Mouse (Mus musculus) hindbrain, embryonic 12.5 days (tissue): ENCODE data around the gene Krtap19-5. TPM values are rescaled to one million over a fixed set of nuclear protein-coding genes. Genes with fewer than 3 reads are reported as not detected.

Source experiments
- polyA plus RNA-seq: library from polyadenylated mRNA; unstranded; fragments of >200 nt; fragmentation: Nextera tagmentation; extraction: Ambion mirVana; gene quantifications from 2 replicates; pipeline ENCODE4 v1.2.1, GENCODE M21; 2016

The Krtap19-5 gene
- polyA plus RNA-seq, 1 experiment from 2014 or later, result not detected

Other genes starting within 250 kb of the Krtap19-5 start
- gene Krtap26-1, start 248.7 kb downstream of the Krtap19-5 start, polyA plus RNA-seq, result not detected in 2 replicates
- not detected in 2 replicates for gene Krtap27-1, start 224.8 kb downstream of the Krtap19-5 start, polyA plus RNA-seq
- gene 2310061N02Rik, start 188.5 kb downstream of the Krtap19-5 start, polyA plus RNA-seq, result not detected in 2 replicates
- not detected in 2 replicates for gene Krtap13-1, start 167.6 kb downstream of the Krtap19-5 start, polyA plus RNA-seq
- not detected in 2 replicates for gene Krtap13, start 144.8 kb downstream of the Krtap19-5 start, polyA plus RNA-seq
- not detected in 2 replicates for gene 2310034C09Rik, start 137.6 kb downstream of the Krtap19-5 start, polyA plus RNA-seq
- gene 2310057N15Rik, start 122.3 kb downstream of the Krtap19-5 start, polyA plus RNA-seq, result not detected in 2 replicates
- not detected in 2 replicates for gene Gm5965, start 118.6 kb downstream of the Krtap19-5 start, polyA plus RNA-seq
- not detected in 2 replicates for gene Gm20741, start 84.2 kb downstream of the Krtap19-5 start, polyA plus RNA-seq
- gene Krtap15, start 76.2 kb downstream of the Krtap19-5 start, polyA plus RNA-seq, result not detected in 2 replicates
- not detected in 2 replicates for gene Krtap14, start 70.3 kb downstream of the Krtap19-5 start, polyA plus RNA-seq
- not detected in 2 replicates for gene Krtap19-1, start 27.0 kb downstream of the Krtap19-5 start, polyA plus RNA-seq
- not detected in 2 replicates for gene Krtap19-2, start 22.2 kb downstream of the Krtap19-5 start, polyA plus RNA-seq
- not detected in 2 replicates for gene Krtap19-3, start 18.4 kb downstream of the Krtap19-5 start, polyA plus RNA-seq
- gene Krtap19-4, start 11.4 kb downstream of the Krtap19-5 start, polyA plus RNA-seq, result not detected in 2 replicates
- not detected in 2 replicates for gene Krtap19-9b, start 35.8 kb upstream of the Krtap19-5 start, polyA plus RNA-seq
- gene Krtap16-3, start 66.4 kb upstream of the Krtap19-5 start, polyA plus RNA-seq, result not detected in 2 replicates
- not detected in 2 replicates for gene Krtap22-2, start 114.3 kb upstream of the Krtap19-5 start, polyA plus RNA-seq
- gene Gm10229, start 118.8 kb upstream of the Krtap19-5 start, polyA plus RNA-seq, result not detected in 2 replicates
- not detected in 2 replicates for gene Krtap6-1, start 135.2 kb upstream of the Krtap19-5 start, polyA plus RNA-seq
- gene Gm10228, start 145.0 kb upstream of the Krtap19-5 start, polyA plus RNA-seq, result not detected in 2 replicates
- gene Krtap6-5, start 151.4 kb upstream of the Krtap19-5 start, polyA plus RNA-seq, result not detected in 2 replicates
- gene 1110025L11Rik, start 167.5 kb upstream of the Krtap19-5 start, polyA plus RNA-seq, result not detected in 2 replicates
- not detected in 2 replicates for gene Krtap6-3, start 187.6 kb upstream of the Krtap19-5 start, polyA plus RNA-seq
- gene Gm6358, start 244.4 kb upstream of the Krtap19-5 start, polyA plus RNA-seq, result not detected in 2 replicates